Mouse (Mus musculus) right cerebral cortex, adult 18-20 months (tissue): Measurements from ENCODE around the gene Rnf121.
A peak's percentile ranks its signal among the peaks of the same experiment; 100 is the strongest.
"Not testable (repeated sequence)": the region's sequence is repeated elsewhere in the genome, so short reads cannot be mapped to it uniquely, and the experiment has no call there.

ENCODE experiments used
- DNase-seq: peaks from one replicate; pipeline ENCODE4 v3.0.0; 2022; ENCODE audit warnings: mixed read lengths

The Rnf121 gene

DNA sequence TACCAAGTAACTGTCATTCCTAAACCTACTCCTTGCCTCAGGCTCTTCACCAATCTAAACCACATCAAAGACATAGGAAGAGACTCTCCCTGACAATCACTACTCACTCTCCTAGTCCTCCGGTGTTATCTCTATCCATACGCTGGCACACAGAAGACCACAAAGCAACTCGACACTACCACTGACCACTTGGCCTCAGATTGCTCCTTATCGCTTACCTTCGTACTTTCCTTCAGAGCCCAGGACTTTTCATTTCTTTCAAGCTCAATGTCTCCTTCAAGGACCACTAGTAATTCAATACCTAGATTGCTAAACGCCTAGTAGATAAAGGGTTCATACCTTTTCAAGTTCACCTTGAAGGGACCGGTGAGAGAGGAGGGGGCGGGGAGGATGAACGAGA is 1.4 kb downstream of the Rnf121 start:
- no peak for DNase-seq

- DNase-seq, result no peak
These were observed 3.1 kb downstream of the Rnf121 start for GRCm38 (mm10) chr7:102062203-102062602.

DNA sequence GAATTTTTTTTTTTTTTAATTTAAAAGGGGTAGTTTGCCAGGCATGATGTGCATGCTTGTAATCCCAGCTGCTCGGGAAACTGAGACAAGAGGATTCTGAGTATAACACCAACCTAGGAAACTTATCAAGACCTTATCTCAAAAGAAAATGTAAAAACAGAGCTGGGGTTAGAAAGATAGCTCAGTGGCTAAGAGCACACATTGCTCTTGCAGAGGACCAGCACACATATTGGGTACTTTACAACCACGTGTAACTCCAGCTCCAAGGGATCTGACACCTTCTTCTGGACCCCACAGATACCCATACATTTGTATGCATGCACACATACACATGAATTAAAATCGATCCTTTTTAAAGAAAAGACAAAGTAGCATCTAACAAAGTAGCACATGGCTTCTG is 3.9 kb downstream of the Rnf121 start:
- DNase-seq, result no peak

GRCm38 (mm10) chr7:102048524-102048923 is 16.7 kb downstream of the Rnf121 start:
- DNase-seq, result not testable (repeated sequence)

- DNase-seq, result no peak
These were observed 23.0 kb downstream of the Rnf121 start for GRCm38 (mm10) chr7:102042314-102042713.

- no peak for DNase-seq
These were observed 28.0 kb downstream of the Rnf121 start for GRCm38 (mm10) chr7:102037318-102037717.

- no peak for DNase-seq
These were observed 29.7 kb downstream of the Rnf121 start for GRCm38 (mm10) chr7:102035534-102035933.

- DNase-seq, result no peak
These were observed 30.4 kb downstream of the Rnf121 start for GRCm38 (mm10) chr7:102034904-102035303.

DNA sequence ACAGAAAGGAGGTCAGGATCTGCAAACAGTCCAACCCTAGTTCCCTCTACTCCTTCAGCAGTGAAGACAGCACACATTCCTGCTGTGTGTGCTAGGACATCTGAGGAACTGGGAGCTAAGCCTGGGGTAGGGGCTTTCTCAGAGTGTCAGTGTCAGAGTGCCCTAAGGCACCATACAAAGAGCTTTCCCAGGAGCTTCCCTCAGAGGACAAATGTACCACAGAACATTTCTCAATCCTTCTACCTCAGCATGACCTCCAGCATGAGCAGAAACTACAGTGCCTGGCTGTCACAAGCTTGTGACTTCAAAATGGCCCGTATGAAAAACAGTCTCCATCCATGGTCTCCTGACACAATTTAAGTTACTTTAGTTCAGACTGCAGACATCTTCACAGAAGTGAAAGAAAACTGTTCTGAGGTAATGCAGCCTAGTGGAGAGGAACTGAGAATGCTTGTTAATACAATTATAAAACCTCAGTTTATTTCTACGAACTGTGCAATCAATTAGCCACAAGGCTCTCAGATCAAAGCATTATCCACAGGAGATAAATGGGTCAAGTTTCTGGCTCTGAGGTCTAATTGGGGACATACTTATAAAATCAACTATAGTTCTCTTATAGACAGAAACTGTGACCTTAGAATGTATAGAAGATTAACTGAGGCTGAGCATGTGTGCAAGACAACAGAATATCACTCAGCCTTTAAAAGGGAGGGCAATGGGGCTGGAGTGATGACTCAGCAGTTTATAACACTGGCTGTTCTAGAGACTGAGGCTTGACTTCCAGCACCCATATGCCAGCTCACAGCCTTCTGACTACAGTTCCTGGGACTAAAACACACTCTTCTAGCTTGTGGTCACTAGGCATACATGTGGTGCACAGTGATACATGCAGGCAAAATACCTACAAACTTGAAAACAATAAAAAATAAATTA is 39.8 kb downstream of the Rnf121 start:
- no peak for DNase-seq

- DNase-seq, result peak; percentile 51
These were observed 41.4 kb downstream of the Rnf121 start for GRCm38 (mm10) chr7:102023821-102024220.

DNA sequence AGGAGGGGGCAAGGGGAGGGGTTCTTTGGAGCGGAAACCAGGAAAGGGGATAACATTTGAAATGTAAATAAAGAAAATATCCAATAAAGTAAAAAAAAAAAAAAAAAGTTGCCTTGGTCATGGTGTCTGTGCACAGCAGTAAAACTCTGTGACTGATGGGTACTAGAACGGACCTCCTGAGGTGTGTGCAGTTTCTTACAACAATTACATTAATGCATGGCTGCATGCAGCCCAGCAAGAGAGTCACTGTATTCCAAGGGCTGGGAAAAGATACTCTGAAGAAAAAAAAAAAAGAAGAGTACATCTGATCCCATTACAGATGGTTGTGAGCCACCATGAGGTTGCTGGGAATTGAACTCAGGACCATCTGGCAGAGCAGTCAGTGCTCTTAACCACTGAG is 44.3 kb downstream of the Rnf121 start:
- not testable (repeated sequence) for DNase-seq

- no peak for DNase-seq
These were observed 45.9 kb downstream of the Rnf121 start for GRCm38 (mm10) chr7:102019362-102019761.

DNA sequence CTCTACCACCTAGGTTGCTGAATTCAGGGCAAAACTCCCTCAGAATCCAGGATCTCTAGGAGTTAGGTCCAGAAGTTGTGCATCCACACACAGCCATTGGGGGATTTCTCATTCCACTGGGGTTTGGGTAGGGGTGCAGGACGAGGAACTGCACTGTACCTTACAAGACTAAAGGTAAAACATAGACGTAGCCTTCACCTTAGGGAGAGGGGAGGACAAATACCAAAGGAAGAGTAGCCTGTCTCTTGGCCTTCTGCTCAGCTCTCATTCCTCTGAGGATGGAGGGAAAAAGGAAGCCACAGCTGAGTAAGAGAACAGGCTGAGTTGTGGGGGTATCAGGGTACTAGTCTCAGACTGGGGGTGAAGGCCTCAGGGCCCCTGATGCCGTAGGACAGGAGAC is 46.7 kb downstream of the Rnf121 start, which contains the start of gene Il18bp:
Il18bp (minus strand) TSS at position 101 of the 400 bp plus-strand sequence.
- no peak for DNase-seq

DNA sequence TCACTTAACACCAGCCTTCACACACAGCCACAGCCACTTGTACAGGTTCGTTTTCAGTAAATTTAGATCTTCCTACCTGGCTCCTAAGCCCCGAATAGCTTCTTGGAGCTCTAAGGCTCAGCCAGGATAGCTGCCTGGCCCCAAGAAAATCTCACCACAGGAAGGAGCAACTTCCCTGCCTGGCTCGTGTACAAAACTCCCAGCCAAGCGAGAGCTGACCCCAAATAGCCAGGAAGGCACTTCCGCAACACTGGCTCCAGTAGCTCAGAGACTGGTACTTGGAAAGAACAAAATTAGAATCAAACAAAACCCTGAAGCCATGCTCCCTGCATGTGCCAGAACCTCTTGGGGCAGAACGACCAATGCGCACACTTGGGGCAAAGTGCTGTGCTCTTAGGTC is 47.2 kb downstream of the Rnf121 start:
- no peak for DNase-seq

- DNase-seq, result no peak
These were observed 47.8 kb downstream of the Rnf121 start for GRCm38 (mm10) chr7:102017452-102017851.

GRCm38 (mm10) chr7:102016936-102017335 is 48.3 kb downstream of the Rnf121 start:
- no peak for DNase-seq

DNA sequence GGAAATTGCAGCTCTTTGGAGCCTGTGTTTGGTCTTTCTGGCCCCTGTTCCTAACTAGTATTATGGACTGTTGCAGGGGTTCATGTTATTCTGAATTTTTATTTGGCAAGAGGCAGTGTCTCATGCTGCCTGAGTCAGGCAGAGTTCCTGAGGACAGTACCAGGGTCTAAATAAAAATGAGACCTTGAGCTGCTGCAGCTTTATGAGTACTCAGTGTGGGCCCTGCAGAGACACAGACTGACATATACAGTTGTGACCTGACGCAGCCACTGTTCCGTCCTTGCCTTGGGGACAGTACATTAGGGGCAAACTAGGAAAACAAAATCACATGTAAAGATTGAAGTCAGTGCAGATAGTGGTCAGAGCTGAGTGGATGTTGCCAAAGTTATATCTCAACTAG is 50.3 kb downstream of the Rnf121 start:
- no peak for DNase-seq

DNA sequence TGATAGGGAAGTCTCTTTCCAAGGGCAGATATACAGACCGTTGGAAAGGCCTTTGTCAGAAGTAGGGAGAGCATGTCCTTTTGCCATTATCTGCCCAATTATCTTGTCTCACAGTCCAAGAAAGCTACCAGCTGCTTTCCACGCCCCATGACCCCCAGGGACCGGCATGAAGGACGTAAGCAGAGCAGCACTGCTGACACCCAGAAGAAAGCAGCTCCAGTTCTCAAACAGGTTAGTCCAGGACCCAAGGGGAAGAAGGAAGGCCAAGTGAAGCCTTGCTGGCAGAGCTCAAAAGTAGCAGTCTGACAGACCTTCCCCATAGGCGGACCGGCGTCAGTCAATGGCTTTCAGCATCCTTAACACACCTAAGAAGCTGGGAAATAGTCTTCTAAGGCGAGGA is 51.9 kb downstream of the Rnf121 start:
- no peak for DNase-seq

- no peak for DNase-seq
These were observed 53.4 kb downstream of the Rnf121 start for GRCm38 (mm10) chr7:102011855-102012254.

DNA sequence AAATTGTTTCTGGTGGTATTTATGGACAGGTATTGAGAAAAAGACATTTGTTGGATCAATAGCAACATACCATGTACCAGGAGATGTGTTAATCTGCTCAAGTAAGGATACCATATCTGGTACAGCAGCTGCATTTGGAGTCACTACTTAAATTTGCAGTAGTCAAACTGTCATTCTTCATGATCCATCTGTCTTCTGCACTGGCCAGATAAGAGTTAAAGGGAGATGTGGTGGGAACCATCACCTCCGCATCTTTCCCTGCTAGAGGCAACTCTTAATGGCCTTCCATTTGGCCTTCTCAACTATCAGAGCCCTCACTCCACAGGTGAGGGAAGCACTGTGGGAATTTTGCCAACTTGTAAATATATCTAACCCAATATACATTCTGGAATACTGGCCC is 58.7 kb downstream of the Rnf121 start:
- DNase-seq, result no peak

DNA sequence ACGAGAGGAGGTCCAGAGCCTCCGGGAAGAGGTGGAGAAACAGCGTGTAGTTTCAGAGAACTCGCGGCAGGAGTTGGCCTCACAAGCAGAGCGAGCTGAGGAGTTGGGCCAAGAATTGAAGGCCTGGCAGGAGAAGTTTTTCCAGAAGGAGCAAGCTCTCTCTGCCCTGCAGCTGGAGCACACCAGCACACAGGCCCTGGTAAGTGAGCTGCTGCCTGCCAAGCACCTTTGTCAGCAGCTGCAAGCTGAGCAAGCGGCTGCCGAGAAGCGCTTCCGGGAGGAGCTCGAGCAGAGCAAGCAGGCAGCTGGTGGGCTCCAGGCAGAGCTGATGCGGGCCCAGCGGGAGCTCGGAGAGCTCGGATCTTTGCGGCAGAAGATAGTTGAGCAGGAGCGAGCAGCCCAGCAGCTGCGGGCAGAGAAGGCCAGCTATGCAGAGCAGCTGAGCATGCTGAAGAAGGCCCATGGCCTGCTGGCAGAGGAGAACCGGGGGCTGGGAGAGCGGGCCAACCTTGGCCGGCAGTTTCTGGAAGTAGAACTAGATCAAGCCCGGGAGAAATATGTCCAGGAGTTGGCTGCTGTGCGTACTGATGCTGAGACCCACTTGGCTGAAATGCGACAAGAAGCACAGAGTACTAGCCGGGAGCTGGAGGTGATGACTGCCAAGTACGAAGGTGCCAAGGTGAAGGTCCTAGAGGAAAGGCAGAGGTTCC is 64.2 kb downstream of the Rnf121 start:
- peak; percentile 54 for DNase-seq

- DNase-seq, result no peak
These were observed 65.0 kb downstream of the Rnf121 start for GRCm38 (mm10) chr7:102000296-102000695.

DNA sequence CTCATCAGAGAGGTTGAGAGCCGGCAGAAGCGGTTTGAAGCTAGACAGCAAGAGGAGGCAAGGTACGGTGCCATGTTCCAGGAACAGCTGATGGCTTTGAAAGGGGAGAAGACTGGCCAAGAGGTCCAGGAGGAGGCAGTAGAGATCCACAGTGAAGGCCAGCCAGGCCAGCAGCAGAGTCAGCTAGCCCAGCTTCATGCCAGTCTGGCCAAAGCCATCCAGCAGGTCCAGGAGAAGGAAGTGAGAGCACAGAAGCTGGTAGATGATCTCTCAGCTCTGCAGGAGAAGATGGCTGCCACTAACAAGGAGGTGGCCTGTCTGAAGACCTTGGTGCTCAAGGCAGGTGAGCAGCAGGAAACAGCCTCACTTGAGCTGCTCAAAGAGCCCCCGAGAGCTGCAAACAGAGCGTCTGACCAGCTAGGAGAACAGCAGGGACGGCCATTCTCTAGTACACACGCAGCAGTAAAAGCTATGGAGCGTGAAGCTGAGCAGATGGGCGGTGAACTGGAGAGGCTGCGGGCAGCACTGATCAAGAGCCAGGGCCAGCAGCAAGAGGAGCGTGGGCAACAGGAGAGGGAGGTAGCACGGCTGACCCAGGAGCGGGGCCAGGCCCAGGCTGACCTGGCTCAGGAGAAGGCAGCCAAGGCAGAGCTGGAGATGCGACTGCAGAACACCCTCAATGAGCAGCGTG is 65.7 kb downstream of the Rnf121 start:
- DNase-seq, result no peak
